Mouse (Mus musculus) splenic B cell, adult 2 months (primary cell): ENCODE measurements around the gene Ucp2.
A peak's percentile ranks its signal among the peaks of the same experiment; 100 is the strongest.
"Not testable (repeated sequence)": the region's sequence is repeated elsewhere in the genome, so short reads cannot be mapped to it uniquely, and the experiment has no call there.

Experiments used
- DNase-seq: peaks from one replicate; pipeline ENCODE4 v3.0.0-alpha.2; 2011; ENCODE audit warnings: low read depth, low spot score
- H3K27me3 ChIP-seq: 2 replicates; pipeline ENCODE4 v1.6.1; 2012; ENCODE audit warnings: mild to moderate bottlenecking, low read length, moderate library complexity, mixed read lengths; ENCODE audit not compliant: control insufficient read depth, poor library complexity, insufficient read depth, severe bottlenecking
- H3K36me3 ChIP-seq: 2 replicates; pipeline ENCODE4 v1.6.1; 2012; ENCODE audit warnings: mild to moderate bottlenecking, low read length, moderate library complexity, mixed read lengths; ENCODE audit not compliant: control insufficient read depth, poor library complexity, insufficient read depth, severe bottlenecking

Ucp2 gene

GRCm38 (mm10) chr7:100469502-100469901 lies 23.6 kb upstream of the Ucp2 start:
- H3K27me3 ChIP-seq: no peaks in the 10 kb centered on the region
- no peaks in the 10 kb centered on the region; the same call in 1 of the 2 replicates for H3K36me3 ChIP-seq
- no peak for DNase-seq

GRCm38 (mm10) chr7:100470796-100471406 lies 22.2 kb upstream of the Ucp2 start:
- Histone ChIP-seq H3K27me3 (no peaks in the 10 kb centered on the region), H3K36me3 (no peaks in the 10 kb centered on the region; the same call in 1 of the 2 replicates)
- no peak for DNase-seq

DNA sequence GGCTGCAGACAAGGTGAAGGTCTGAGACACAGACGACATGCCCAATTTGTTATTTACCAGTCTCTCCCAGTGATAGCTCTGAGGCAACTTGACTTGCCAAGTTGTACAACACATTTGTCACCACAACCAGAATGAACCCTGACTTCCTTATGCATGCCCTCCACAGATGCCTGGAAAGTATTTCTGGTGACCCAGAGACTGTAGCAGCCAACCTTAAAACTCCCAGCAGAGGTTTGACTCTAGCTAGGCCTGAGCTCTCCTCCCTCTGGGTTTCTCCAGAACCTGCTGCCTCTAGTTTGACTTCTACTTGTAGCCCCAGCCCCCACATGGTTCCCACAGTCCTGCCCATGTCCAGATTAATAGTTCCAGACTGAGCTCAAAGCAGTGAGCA lies 21.7 kb upstream of the Ucp2 start:
- H3K27me3 ChIP-seq: no peaks in the 10 kb centered on the region
- H3K36me3 ChIP-seq: no peaks in the 10 kb centered on the region
- DNase-seq: no peak

DNA sequence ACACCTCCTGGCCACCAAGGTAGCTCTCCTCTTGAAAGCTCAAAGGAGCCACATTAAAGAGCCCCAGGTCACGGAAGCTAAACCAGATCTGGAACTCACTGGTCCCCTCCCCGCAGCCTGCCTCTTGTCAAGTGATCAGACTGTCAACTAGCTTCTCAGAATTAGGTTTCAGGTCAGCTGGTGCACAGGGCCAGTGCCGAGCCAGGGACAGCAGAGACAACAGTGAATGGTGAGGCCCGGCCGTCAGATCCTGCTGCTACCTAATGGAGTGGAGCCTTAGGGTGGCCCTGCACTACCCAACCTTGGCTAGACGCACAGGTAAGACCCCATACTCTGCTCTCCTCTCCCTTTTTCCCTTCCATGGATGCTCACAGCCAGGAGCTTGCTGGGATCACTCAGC lies 20.4 kb upstream of the Ucp2 start, which contains the start of gene Ucp3:
TSS of gene Ucp3 (plus strand) at position 214 of the 400 bp plus-strand sequence.
- H3K36me3 ChIP-seq: no peaks in the 10 kb centered on the region
- no peak for DNase-seq
- no peaks in the 10 kb centered on the region for H3K27me3 ChIP-seq

GRCm38 (mm10) chr7:100473846-100474454 lies 19.2 kb upstream of the Ucp2 start:
- no peak for DNase-seq
- H3K36me3 ChIP-seq: no peaks in the 10 kb centered on the region
- no peaks in the 10 kb centered on the region for H3K27me3 ChIP-seq

- no peak for DNase-seq
- no peaks in the 10 kb centered on the region for H3K27me3 ChIP-seq
- H3K36me3 ChIP-seq: no peaks in the 10 kb centered on the region
Observed at GRCm38 (mm10) chr7:100474680-100475079, 18.5 kb upstream of the Ucp2 start.

DNA sequence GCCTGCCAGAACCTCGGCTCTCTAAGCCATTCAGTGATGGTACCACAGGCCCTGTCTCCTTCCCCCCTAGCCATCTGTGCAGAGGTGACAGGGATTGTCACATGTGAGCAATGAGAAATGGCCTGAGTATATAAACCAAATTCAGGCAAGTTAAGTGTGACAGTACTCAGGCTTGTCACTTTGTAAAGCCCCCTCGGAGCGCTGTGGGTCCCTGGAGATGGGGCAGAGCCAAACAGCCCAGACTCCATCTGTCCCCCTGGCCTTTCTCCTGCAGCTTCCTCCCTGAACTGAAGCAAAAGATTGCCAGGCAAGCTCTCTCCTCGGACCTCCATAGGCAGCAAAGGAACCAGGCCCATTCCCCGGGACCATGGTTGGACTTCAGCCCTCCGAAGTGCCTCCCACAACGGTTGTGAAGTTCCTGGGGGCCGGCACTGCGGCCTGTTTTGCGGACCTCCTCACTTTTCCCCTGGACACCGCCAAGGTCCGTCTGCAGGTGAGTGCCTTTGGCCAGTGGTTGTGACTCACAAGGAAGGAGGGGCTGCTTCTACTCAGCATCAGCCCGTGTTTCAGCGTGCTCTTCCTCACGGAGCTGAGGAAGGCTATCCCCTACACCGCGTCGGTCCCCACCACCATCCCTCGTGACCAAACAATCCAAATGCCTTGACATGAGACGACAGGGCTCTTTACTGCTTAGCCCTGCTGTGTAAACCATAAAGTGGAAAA lies 13.9 kb upstream of the Ucp2 start:
- DNase-seq: no peak
- Histone ChIP-seq H3K36me3 (no peaks in the 10 kb centered on the region), H3K27me3 (no peaks in the 10 kb centered on the region)

DNA sequence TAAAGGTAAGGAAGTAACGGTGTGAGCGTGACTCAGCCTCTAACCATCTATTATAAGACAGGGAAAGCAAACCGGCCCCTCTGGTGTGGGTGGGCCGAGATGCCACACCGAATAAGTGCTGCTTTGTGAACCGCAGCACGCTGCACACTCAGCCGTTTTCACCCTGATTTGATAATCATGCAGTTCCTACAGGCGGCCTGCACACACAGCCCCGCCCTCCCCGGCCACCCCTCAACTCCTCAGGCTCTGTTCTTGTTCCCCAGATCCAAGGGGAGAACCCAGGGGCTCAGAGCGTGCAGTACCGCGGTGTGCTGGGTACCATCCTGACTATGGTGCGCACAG lies 13.3 kb upstream of the Ucp2 start:
- no peak for DNase-seq
- Histone ChIP-seq H3K27me3 (no peaks in the 10 kb centered on the region), H3K36me3 (no peaks in the 10 kb centered on the region)

- DNase-seq: no peak
- Histone ChIP-seq H3K27me3 (no peaks in the 10 kb centered on the region), H3K36me3 (no peaks in the 10 kb centered on the region)
Observed at GRCm38 (mm10) chr7:100480175-100480574, 13.0 kb upstream of the Ucp2 start.

DNA sequence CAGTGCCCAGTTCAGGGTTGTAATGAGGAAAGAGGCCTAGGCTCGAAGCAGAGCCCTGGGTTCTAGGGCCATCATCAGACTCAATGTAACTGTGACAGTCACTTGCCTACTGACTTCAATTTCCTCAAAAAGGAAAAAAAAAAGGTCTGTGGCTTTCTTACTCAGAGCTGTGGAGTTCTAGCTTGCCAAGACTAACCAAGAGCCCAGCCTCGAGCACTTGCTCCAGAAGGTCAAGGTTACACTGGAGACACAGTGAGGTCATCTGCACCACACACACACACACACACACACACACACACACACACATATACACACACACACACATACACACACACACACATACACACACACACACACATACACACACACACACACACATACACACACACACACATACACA lies 11.1 kb upstream of the Ucp2 start:
- not testable (repeated sequence) for H3K36me3 ChIP-seq, H3K27me3 ChIP-seq, DNase-seq

DNA sequence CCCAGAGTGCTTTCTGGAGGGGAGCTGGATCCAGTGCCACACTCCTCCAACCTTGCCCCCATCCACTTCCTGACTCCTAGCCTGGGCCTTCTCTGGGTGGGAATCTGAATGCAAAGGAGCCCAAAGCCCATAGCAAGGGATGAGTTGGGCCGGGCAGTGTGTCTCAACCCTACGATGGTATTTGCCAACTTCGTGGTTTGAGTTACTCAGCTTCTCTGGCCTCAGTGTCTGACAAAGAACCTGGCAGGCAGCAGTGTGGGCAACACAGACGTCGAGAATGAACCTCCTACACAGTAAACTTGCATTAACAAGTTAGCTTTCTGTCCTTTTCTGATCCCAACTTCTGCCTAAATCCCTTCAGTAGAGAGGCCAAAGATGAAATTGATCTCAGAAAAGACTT lies 8.6 kb upstream of the Ucp2 start:
- Histone ChIP-seq H3K27me3 (no peaks in the 10 kb centered on the region), H3K36me3 (no peaks in the 10 kb centered on the region)
- no peak for DNase-seq

- DNase-seq: peak; percentile 51
- Histone ChIP-seq H3K27me3 (no peaks in the 10 kb centered on the region), H3K36me3 (no peaks in the 10 kb centered on the region)
Observed at GRCm38 (mm10) chr7:100487301-100487700, 5.8 kb upstream of the Ucp2 start.

GRCm38 (mm10) chr7:100488474-100489048 lies 4.6 kb upstream of the Ucp2 start:
- Histone ChIP-seq H3K36me3 (no peaks in the 10 kb centered on the region), H3K27me3 (no peaks in the 10 kb centered on the region)
- no peak for DNase-seq

GRCm38 (mm10) chr7:100492391-100493116 lies 583 bp upstream of the Ucp2 start:
- DNase-seq: peak; percentile 37

More at GRCm38 (mm10) chr7:100492391-100493116, 583 bp upstream of the Ucp2 start:
- Histone ChIP-seq H3K36me3 (peaks cover 12% of the 10 kb centered on the region), H3K27me3 (no peaks in the 10 kb centered on the region)
